Mouse (Mus musculus) frontal cortex, adult 2 months (tissue): ENCODE results near the gene Rac3. TPM values are rescaled to one million over a fixed set of nuclear protein-coding genes. Genes with fewer than 3 reads are reported as not detected.
"Not testable (repeated sequence)": the region's sequence is repeated elsewhere in the genome, so short reads cannot be mapped to it uniquely, and the experiment has no call there.

Experiments used
- DNase-seq, 2 experiments: peaks; one replicate each; pipeline ENCODE4 v3.0.0; 2022; ENCODE audit warnings: low spot score in 1 of 2; ENCODE audit errors: extremely low spot score in 1 of 2
- polyA plus RNA-seq: library from polyadenylated mRNA; depleted of rRNA; stranded (reverse); fragments of >200 nt; gene quantifications from 2 replicates; pipeline ENCODE4 v1.2.3, GENCODE M21; 2012

Rac3 gene
- polyA plus RNA-seq, 1 experiment = 73.7 TPM

DNA sequence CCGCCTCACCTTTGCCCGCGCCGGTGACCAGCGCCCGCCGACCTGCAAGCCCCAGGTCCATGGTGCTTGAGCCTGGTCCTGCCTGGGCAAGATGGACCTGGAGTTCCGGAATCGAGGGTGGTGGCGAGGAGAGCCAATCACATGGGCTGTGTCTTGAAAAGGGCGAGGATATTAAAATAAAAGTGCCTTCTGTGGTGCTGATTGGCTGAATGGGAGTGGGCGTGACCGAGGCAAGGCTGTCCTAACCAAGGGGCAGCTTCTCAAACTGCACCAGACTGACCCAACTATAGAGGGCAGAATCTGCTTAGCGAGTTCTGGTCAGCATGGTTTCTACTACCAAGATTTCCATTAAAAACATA lies 5.9 kb downstream of the Rac3 start, which contains the start of gene Dcxr:
Gene Dcxr (minus strand): TSS at position 113 of the 359 bp plus-strand sequence.
- peak; percentile 72 for DNase-seq

DNA sequence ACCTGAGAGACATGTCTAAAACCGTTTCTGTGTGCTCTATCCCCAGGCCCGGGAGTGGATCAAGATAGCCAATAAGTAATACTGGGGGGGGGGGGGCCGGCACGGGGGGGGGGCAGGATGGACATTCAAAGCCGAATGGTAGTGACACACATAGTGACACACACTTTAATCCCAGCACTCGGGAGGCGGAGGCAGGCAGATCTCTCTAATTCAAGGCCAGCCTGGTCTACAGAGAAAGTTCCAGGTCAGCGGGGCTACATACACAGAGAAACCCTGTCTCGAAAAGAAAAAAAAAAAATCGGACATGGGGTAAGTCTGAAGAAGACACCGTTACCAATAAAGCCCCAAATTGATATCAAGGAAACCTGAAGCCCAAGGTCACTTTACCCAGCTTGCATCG lies 6.3 kb downstream of the Rac3 start:
- no peak for DNase-seq

DNA sequence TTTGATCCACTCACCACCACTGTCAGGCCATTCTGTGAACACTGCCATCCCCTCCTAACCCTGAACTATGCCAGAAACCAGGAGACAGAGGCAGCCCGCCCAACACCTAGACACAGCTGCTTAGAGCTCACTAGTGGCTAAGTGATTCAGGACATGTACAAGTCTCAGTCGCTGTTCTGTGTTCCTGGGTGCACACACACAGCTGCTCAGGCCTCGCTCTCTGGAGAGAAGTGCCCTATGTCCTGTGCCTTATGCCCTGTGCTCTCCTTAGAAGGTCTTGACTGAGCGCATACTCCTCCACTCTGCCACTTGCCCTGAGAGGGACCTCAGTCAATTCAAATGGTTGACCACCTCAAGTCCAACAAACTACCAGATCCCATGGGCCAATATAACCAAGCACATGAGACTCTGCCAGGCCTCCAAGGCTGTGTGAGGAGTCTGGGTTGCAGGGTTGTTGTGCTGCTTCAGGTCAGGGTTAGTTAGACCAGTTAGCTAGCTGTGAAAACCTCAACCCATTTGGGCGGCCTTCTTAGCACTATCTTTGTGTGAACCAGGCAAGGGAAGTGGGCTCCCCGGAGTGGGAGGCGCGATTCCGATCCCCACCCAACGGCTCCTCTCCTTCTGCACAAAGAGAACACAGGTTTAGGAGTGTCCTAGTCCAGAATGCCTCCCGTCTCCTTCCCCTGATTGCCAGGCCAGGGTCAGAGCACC lies 7.4 kb downstream of the Rac3 start:
- DNase-seq = no peak

DNA sequence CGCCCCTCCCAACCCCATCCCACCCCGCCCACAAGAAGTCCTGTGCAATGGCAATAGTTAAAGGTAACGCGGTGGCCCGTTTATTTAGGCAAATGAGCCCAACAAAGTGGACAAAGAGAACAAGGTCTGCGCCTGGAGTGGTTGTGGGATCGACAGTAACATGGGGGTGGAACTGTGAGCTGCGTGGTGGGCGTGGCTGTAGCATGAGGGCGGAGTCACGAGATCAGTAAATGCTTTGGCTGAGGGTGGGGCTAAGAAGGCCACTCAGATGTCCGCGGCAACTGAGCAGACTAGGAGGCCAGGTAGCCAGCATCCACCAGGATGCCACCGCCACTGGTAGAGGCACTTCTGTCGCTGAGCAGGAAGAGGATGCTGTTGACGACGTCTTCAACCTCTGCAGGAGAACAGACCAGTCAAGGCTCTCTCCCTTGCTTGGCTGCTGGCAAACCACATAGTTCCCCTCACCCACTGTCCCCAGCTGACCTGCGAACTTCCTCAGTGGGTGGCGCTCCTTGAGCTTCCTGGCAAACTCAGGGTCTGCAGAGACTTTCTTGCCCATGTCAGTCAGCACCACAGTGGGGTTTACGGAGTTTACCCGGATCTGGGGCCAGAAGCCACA lies 8.3 kb downstream of the Rac3 start:
- not testable (repeated sequence) for DNase-seq

DNA sequence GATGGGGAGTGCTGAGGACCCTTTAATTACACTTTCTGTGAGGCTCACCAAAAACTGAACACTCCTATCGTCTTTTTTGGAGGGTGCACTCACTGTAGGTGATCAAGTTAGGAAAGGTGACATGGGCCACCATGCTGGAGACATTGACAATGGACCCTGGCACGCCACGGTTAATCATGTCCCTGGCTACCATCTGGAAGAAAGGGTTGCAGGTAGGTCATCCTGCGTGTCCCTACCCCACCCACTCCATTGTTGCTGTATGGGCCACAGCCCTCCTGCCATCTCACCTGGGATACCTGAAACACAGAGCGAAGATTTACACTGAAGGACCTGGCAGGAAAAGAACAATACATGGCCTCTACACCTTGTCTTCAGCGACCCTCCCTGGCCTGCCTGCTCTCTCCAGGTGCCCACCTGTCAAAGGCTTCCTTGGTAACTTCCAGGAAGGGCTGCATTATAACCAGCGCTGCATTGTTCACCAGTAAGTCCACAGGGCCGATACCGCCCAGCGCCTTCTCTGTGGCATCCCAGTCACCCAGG lies 9.1 kb downstream of the Rac3 start:
- no peak for DNase-seq

DNA sequence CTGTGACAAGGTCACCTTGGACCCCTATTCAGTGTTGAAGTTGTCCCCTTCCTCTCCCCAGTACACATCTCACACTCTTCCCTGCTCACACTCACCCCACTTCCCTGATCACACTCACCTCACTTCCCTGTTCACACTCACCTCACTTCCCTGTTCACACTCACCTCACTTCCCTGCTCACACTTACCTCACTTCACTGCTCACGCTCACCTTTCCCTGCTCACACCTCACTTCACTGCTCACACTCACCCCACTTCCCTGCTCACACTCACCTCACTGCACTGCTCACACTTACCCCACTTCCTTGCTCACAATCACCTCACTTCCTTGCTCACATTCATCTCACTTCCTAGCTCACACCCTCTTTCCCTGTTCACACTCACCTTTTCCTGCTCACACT lies 10.1 kb downstream of the Rac3 start:
- no peak for DNase-seq

DNA sequence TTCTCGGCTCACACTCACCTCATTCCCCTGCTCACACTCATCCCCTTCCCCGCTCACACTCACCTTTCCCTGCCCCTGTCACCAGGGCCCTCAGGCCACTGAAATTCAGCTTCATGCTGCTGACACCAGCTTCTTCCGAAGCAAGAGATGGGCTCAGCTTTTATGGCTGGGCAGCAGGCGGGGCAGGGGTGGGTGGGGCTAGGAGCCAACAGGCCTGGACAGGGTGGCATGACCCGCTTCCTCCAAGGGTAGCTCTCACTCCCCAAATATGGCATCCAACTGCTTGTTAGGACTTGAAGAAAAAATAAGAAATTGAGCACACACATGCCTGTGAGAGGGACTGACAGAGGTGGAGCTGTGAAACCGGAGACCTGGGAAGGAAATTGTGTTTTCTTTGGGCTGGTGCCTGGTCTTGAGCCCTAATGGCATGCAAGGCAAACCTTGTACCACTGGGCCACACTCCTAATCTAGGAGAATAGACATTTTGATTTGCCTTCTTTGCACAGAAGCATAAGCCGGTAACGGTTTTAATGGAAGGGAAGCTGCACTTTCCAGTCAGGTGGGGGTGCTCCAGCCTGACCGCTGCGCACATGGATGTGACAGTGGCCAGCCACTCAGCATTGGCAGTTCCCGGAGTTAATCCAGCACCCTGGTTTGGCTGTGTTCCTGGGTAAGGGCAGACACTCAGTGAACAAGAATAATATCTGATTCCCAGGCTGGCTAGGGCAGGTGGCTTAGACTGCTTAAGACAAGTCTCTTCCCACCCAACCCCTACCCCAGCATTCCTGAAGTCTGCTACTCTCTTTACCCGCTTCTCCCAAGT lies 10.8 kb downstream of the Rac3 start, which contains the start of gene Cbr2:
Gene Cbr2 (minus strand): TSS at position 257 of the 823 bp plus-strand sequence.
- DNase-seq = no peak

DNA sequence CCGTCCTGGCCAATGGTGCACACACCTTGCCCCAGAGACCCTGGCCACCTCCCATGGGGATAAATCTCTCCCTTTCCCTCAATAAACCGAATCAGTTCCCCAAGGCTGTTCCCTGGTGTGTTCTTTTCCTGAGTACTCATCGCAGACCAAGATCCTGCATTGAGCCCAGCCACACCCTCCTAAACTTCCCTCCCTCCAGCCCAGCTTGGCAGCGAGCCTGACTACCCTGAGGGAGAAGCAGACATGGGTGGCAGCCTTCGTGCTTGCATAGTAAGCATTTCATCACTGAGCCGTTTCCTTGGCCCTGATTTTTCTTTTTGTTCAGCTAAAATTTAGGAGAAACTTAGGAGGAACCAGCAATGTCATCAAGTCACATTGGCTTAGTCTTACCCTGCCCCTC lies 12.3 kb downstream of the Rac3 start:
- no peak for DNase-seq

DNA sequence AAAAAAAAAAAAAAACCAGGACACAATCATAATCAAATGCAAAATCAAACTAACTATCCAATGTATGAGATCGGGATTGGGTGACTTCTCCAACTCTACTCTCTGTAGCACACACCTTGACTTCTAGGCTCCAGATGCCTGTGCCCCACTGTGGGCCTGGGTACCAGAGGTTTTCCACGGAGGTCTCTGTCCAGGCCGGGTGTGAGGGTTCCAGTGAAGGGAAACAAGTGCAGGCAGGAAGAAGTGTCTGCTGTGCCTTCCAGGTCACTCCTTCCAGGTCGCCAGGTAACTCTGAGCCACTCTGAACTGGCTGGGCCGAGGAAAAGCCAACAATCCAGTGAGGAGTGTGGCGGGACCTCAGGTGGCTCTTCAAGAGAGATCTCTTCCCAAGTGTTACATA lies 15.2 kb downstream of the Rac3 start:
- no peak for DNase-seq

DNA sequence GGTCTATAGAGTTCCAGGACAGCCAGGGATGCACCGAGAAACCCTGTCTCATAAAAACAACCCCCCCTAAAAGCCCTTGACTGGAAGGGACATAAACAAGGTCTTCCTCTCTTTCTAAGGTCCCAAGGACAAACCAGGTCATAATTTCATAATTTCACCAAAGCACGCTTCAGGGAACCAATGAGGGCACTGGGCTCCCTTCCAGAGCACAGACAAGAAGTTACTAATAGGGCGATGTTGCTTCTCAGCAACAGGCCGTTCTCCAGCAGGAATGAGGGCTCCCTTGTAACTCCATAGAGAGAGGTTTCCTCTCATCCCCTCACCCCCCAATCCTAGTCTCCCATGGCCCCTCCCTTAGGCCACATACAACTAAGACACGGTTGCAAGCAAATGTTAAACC lies 19.7 kb downstream of the Rac3 start:
- DNase-seq = no peak

DNA sequence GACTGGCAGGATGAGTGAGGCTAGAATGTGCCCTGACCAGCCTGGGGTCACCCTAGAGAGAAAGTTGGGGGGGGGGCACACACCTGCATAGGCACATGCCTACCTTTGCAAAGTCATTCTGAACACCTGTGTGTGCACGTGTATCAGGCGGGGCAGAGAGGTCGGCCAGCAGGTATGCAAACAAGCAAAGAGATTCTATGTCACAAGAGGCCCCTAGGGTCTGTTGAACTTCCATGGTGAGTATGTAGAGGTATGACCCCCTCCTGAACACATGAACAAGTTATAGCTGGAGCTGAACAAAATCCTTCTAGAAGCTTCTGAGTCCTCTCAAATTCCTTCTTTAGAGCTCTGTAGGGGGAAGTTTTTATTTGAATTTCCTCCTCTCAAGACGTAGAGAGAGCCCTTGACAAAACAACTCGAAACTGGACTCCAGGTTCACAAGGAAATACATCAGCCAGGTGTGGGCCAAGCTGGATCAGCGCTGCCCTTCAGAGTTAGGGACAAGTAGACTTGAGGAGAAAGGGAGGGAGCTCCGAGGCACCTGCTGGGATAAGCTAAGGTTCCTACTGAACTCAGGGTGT lies 22.9 kb downstream of the Rac3 start:
- no peak for DNase-seq

DNA sequence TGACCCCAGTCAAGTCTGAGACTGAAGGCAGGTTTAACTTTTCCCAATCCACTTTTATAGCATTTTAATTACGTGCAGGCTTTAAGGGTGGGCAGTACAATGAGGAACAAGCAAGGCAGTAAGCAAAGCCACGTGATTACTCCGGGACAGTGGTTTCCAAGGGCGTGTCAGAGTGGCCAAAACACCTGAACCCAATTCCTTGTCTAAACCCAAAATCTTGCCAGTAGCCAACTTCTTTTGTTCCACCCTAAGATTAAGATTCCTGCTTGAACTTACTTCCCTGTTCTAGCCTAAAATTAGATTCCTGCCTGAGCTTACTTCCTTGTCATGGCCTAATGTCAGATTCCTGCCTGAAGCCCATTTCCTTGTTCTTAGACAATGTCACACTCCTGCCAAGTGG lies 26.7 kb downstream of the Rac3 start:
- DNase-seq = no peak

DNA sequence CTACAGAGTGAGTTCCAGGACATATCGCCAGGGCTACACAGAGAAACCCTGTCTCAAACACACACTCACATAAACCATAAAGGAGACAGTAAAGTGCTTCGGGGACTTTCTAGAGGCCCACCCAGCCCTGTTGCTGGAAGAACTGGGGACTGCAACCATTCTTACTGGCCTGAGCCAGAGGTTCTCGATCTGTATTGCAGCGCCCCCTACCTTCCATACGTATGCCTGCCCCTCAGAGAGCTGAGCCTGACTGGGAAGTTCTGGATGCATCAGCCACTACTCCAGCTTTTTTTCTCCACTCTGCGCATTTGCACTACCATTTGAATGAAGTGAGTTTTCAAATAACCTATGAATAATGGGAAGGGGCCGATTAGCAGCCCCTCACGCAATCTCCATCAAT lies 28.2 kb downstream of the Rac3 start:
- DNase-seq = peak in 1 of 2 experiments; percentile 35

DNA sequence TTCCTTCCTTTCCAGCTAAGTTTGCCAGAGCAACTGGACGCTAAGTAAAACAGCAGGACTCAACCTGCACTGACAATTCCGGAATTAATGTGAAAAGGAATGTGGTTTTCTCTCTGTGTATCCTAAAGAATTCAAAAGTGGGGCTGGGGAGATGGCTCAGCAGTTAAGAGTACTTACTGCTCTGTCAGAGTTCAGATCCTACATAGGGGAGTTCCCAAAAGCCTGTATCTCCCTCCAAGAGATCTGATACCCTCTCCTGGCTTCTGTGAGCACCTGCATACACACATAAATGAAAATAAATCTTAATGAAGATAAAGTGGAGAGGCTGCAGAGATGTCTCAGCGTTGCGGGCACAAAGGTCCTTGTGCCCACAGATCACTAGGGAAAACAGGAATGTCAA lies 30.3 kb downstream of the Rac3 start:
- DNase-seq = no peak

DNA sequence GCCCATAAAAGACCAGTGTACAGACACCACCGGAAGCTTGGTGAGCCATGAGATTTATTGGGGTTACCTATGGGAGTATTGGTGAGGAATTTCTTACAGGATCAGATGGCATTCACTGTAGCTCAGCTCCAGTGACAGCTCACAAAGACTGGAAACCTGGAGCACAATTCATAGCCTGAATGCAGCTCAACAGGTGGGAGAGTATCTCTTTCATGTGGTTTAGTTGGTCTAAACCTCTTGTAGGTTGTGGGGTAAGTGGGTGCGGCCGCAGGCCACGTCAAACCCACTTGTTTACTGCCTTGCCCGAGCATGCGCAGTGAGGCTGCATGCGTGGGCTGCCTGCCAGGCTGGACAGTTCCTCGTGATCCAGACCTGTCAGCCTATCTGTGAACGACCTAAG lies 39.0 kb downstream of the Rac3 start:
- no peak for DNase-seq

DNA sequence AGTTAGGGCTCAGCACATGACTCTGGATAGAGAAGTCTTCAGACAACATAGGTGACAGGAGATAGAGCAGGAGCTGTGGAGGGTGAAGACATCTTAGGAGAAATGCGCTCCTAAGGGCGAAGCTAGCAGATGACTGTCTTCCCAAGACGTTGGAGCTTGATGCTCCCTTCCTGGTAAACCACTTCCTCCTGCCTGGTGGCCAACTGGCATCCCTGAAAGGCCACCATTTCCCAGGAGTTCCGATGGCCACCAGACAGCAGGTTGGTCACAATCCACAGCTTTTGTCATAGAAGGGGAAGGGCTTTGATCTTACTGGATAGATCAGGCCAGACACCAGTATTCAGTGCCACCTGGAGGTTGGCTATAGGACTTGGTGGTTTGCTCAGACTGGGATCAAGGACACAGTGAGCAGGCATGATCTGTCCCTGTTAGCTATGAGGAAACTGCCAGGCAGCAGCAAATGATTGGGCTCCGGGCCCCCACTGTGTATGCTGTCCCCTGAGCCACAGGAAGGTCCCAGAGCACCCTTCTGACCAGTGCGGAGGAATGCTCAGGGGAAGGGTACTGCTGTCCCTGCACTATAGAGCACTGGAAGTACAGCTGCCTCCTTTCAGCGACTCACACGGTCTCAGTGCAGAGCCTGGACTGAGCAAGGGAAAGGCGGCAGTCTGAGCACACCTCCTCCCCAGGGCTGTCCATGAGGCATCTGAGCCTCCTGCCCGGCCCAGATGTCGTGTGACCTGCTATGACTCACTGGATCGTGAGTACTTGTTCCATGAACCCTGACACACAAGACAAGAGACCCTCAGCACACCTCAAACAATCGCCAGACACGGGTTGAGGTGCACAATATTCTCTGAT lies 40.8 kb downstream of the Rac3 start:
- no peak for DNase-seq

DNA sequence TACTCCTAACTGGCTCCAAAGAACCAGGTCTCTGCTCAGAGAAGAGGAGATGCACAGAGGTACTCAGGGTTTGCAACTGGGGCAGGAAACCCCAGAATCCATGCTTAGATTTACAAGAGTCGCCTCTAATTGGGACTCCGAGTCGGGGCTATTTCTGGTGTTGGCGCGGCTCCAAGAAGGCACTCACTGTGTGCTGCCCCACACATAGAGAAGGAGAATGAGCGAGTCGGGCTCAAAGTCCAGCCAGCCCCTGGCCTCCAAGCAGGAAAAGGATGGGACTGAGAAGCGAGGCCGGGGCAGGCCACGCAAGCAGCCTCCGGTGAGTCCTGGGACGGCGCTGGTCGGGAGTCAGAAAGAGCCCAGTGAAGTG lies 41.4 kb downstream of the Rac3 start, which contains the start of gene Hmga1b:
Gene Hmga1b (plus strand): TSS at position 123 of the 370 bp plus-strand sequence.
- not testable (repeated sequence) for DNase-seq

DNA sequence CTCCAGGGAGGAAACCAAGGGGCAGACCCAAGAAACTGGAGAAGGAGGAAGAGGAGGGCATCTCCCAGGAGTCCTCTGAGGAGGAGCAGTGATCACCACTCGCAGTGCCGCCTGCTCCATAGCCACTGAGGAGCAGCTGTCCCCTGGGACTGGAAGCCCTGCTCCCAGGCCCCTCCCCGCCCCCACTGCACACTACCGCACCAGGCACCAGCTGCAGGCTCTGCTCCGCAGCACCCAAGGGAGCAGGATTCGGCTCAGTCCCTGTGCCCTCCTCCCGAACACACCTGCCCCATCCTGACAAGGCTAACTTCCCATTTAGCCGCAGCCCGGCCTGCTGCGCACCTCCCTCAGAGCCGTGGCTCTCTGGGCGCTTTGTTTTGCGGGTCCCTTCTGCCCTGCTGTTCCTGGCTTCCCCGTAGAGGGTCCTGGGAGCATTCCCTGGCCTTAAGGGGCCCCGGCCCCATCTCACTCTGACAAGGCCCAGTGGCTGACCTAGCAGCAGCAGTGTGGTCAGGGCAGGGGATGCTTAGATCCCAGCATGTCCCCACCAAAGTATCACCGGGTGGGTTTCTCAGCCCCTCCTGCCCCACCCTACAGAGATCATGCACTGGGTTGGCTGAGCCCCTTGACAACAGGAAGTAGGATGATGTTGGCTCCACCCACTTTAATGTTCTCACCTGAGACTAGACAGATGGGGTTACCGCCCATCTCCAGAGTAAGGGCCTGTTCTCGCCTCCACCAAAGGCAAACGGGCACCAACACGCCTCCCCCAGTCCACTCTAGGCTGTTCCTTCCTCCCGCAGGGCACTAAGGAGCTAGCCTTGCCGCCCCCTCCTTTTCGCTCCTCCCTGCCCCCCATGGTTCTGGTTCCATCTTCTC lies 42.1 kb downstream of the Rac3 start:
- DNase-seq = not testable (repeated sequence)

DNA sequence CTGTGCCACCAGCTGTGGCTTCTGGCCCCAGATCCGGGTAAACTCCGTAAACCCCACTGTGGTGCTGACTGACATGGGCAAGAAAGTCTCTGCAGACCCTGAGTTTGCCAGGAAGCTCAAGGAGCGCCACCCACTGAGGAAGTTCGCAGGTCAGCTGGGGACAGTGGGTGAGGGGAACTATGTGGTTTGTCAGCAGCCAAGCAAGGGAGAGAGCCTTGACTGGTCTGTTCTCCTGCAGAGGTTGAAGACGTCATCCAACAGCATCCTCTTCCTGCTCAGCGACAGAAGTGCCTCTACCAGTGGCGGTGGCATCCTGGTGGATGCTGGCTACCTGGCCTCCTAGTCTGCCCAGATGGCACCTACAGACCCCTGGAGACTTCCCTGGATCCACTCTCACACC lies 45.8 kb downstream of the Rac3 start:
- DNase-seq = not testable (repeated sequence)
